In genomic region chr19:47337743-47338142, GRCm38 (mm10) we compare ENCODE assay signal across 8 mouse cellular contexts.
DNase-seq lines count a peak whose midpoint lies in the region; ATAC-seq lines count a peak whose summit lies in the region.

No protein-coding gene starts in this region.

- no peak overlapping the region for H3K9ac ChIP-seq in hindbrain, embryonic 11.5 days (ENCODE audit: low read depth, low read length)

- H3K36me3 ChIP-seq in hindbrain, embryonic 11.5 days (ENCODE audit: control insufficient read depth, insufficient read depth, low read length): no peaks in the 10 kb centered on the region

- peak overlapping the region; percentile 27 for H3K4me2 ChIP-seq in hindbrain, embryonic 11.5 days (replicated peaks; ENCODE audit: low read depth, low read length)

- H3K4me3 ChIP-seq in hindbrain, embryonic 11.5 days (ENCODE audit: low read depth, low read length): no peak overlapping the region

- ATAC-seq in hindbrain, embryonic 11.5 days (ENCODE audit: low FRiP score): peak; percentile 68

- H3K9me3 ChIP-seq in hindbrain, embryonic 11.5 days (ENCODE audit: control insufficient read depth, low read length): no peaks in the 10 kb centered on the region

- peak; percentile 85 for DNase-seq in Muller cell, postnatal 12 days (ENCODE audit: inconsistent ontology term)
- DNase-seq in cerebellum, adult 9-10 months: peak; percentile 91
- peak; percentile 74 to 90 for DNase-seq in frontal cortex, postnatal 10 days (ENCODE audit: low spot score in 2 of 2)
- DNase-seq in hindbrain, embryonic 11.5 days (ENCODE audit: low spot score): peak; percentile 97
- peak; percentile 96 to 97 for DNase-seq in layer of hippocampus, postnatal 10 days (ENCODE audit: low spot score in 2 of 2)
- peak; percentile 95 for DNase-seq in lung, postnatal 10 days
- peak; percentile 91 for DNase-seq in ovary, postnatal 36 days (ENCODE audit: low spot score)
- DNase-seq in thymus, postnatal 14 days: peak; percentile 87

- peaks cover 15% of the 10 kb centered on the region for H3K4me1 ChIP-seq in hindbrain, embryonic 11.5 days (replicated peaks; ENCODE audit: control insufficient read depth, insufficient read depth, low read length)

- WGBS in hindbrain, embryonic 11.5 days: 30% methylated on average over 12 of the region's 12 CpGs

- H3K27ac ChIP-seq in hindbrain, embryonic 11.5 days (ENCODE audit: low read depth, low read length): no peak overlapping the region

- peaks cover 8% of the 10 kb centered on the region for H3K27me3 ChIP-seq in hindbrain, embryonic 11.5 days (ENCODE audit: control insufficient read depth, insufficient read depth, low read length)
